Mouse (Mus musculus) intestine, embryonic 15.5 days (tissue): ENCODE measurements around the gene Dgcr6. TPM values are rescaled to one million over a fixed set of nuclear protein-coding genes. Genes with fewer than 3 reads are reported as not detected.
A peak's percentile ranks its signal among the peaks of the same experiment; 100 is the strongest.

Experiments used
- ATAC-seq: fragments of 200-750 bp; cut with Nextera tagmentation; 2 replicates; pipeline ENCODE4 v1.8.0; 2017; ENCODE audit warnings: moderate TSS enrichment, moderate library complexity
- H3K27ac ChIP-seq: fragments of 300-500 bp; sonication (generic); 2 replicates; pipeline ENCODE4 v1.5.1; 2015; ENCODE audit warnings: mild to moderate bottlenecking, inconsistent platforms
- H3K27me3 ChIP-seq: fragments of 300-500 bp; sonication (generic); replicated peaks from 2 replicates; pipeline ENCODE4 v1.6.1; 2015; ENCODE audit warnings: inconsistent platforms
- H3K36me3 ChIP-seq: fragments of 300-500 bp; sonication (generic); 2 replicates; pipeline ENCODE4 v1.6.1; 2015; ENCODE audit warnings: inconsistent platforms
- H3K4me1 ChIP-seq: fragments of 300-500 bp; sonication (generic); replicated peaks from 2 replicates; pipeline ENCODE4 v1.6.1; 2015; ENCODE audit warnings: inconsistent platforms
- H3K4me2 ChIP-seq: fragments of 300-500 bp; sonication (generic); replicated peaks from 2 replicates; pipeline ENCODE4 v1.6.1; 2015; ENCODE audit warnings: mild to moderate bottlenecking, inconsistent platforms
- H3K4me3 ChIP-seq: fragments of 300-500 bp; sonication (generic); replicated peaks from 2 replicates; pipeline ENCODE4 v1.5.1; 2015; ENCODE audit warnings: inconsistent platforms
- H3K9ac ChIP-seq: fragments of 300-500 bp; sonication (generic); 2 replicates; pipeline ENCODE4 v1.6.1; 2015; ENCODE audit warnings: inconsistent platforms
- H3K9me3 ChIP-seq: fragments of 300-500 bp; sonication (generic); 2 replicates; pipeline ENCODE4 v1.6.1; 2016; ENCODE audit warnings: inconsistent platforms
- WGBS: fragments of 180-500 bp; shearing (Covaris S2); methylation state at CpG from one replicate; pipeline ENCODE4 v1.1.7; 2015; 5-methylcytosine and 5-hydroxymethylcytosine counted together
- polyA plus RNA-seq: library from polyadenylated mRNA; unstranded; fragments of >200 nt; fragmentation: Nextera tagmentation; extraction: Ambion mirVana; gene quantifications from 2 replicates; pipeline ENCODE4 v1.2.1, GENCODE M21; 2015

The Dgcr6 gene
- polyA plus RNA-seq, 1 experiment from 2014 or later, result 75.7 TPM

GRCm38 (mm10) chr16:18102816-18103215 is 50.2 kb downstream of the Dgcr6 start:
- 72% methylated on average over 4 of the region's 4 CpGs for WGBS
- no peaks in the 10 kb centered on the region for H3K4me1 ChIP-seq

GRCm38 (mm10) chr16:18103366-18103765 is 50.7 kb downstream of the Dgcr6 start:
- no peak for ATAC-seq
- Histone ChIP-seq H3K27me3 (no peaks in the 10 kb centered on the region), H3K4me2 (no peak overlapping the region), H3K4me1 (no peaks in the 10 kb centered on the region), H3K27ac (no peak overlapping the region), H3K9ac (no peak overlapping the region), H3K4me3 (no peak overlapping the region), H3K9me3 (no peaks in the 10 kb centered on the region), H3K36me3 (no peaks in the 10 kb centered on the region)
- 69% methylated on average over 1 of the region's 1 CpGs for WGBS

More at GRCm38 (mm10) chr16:18102816-18103215, 50.2 kb downstream of the Dgcr6 start:
- Histone ChIP-seq H3K4me2 (no peak overlapping the region), H3K9ac (no peak overlapping the region), H3K27me3 (no peaks in the 10 kb centered on the region), H3K9me3 (no peaks in the 10 kb centered on the region), H3K4me3 (no peak overlapping the region), H3K27ac (no peak overlapping the region), H3K36me3 (no peaks in the 10 kb centered on the region)
- no peak for ATAC-seq

GRCm38 (mm10) chr16:18103808-18104207 is 51.1 kb downstream of the Dgcr6 start:
- 45% methylated on average over 6 of the region's 6 CpGs for WGBS
- no peak for ATAC-seq

GRCm38 (mm10) chr16:18108221-18108966 is 55.7 kb downstream of the Dgcr6 start:
- Histone ChIP-seq H3K4me3 (no peak overlapping the region), H3K4me2 (no peak overlapping the region), H3K9ac (no peak overlapping the region), H3K4me1 (no peaks in the 10 kb centered on the region), H3K27ac (no peak overlapping the region), H3K9me3 (no peaks in the 10 kb centered on the region), H3K36me3 (no peaks in the 10 kb centered on the region), H3K27me3 (no peaks in the 10 kb centered on the region)
- 57% methylated on average over 5 of the region's 5 CpGs for WGBS
- peak; percentile 80 for ATAC-seq

More at GRCm38 (mm10) chr16:18103808-18104207, 51.1 kb downstream of the Dgcr6 start:
- no peaks in the 10 kb centered on the region for H3K36me3 ChIP-seq
- H3K27me3 ChIP-seq, result no peaks in the 10 kb centered on the region
- H3K4me2 ChIP-seq, result no peak overlapping the region
- no peaks in the 10 kb centered on the region for H3K4me1 ChIP-seq
- no peak overlapping the region for H3K27ac ChIP-seq
- no peak overlapping the region for H3K9ac ChIP-seq
- no peak overlapping the region for H3K4me3 ChIP-seq
- H3K9me3 ChIP-seq, result no peaks in the 10 kb centered on the region

- WGBS, result 75% methylated on average over 7 of the region's 7 CpGs
- H3K4me2 ChIP-seq, result no peak overlapping the region
- no peak overlapping the region for H3K4me3 ChIP-seq
- no peaks in the 10 kb centered on the region for H3K36me3 ChIP-seq
- ATAC-seq, result no peak
- H3K27me3 ChIP-seq, result no peaks in the 10 kb centered on the region
- no peak overlapping the region for H3K27ac ChIP-seq
- no peaks in the 10 kb centered on the region for H3K9me3 ChIP-seq
- H3K9ac ChIP-seq, result no peak overlapping the region
- H3K4me1 ChIP-seq, result no peaks in the 10 kb centered on the region
These were observed 58.4 kb downstream of the Dgcr6 start for GRCm38 (mm10) chr16:18111042-18111441.

GRCm38 (mm10) chr16:18116467-18116866 is 63.8 kb downstream of the Dgcr6 start:
- no peak for ATAC-seq
- H3K27ac ChIP-seq, result no peak overlapping the region
- no peaks in the 10 kb centered on the region for H3K36me3 ChIP-seq
- H3K27me3 ChIP-seq, result no peaks in the 10 kb centered on the region
- no peak overlapping the region for H3K4me3 ChIP-seq
- WGBS, result 84% methylated on average over 4 of the region's 4 CpGs
- no peaks in the 10 kb centered on the region for H3K9me3 ChIP-seq
- H3K4me2 ChIP-seq, result no peak overlapping the region
- H3K9ac ChIP-seq, result no peak overlapping the region
- no peaks in the 10 kb centered on the region for H3K4me1 ChIP-seq

GRCm38 (mm10) chr16:18118285-18118684 is 65.6 kb downstream of the Dgcr6 start:
- H3K36me3 ChIP-seq, result no peaks in the 10 kb centered on the region
- H3K4me2 ChIP-seq, result no peak overlapping the region
- H3K27ac ChIP-seq, result no peak overlapping the region
- no peaks in the 10 kb centered on the region for H3K4me1 ChIP-seq
- no peak overlapping the region for H3K4me3 ChIP-seq
- 77% methylated on average over 3 of the region's 3 CpGs for WGBS
- ATAC-seq, result no peak
- no peaks in the 10 kb centered on the region for H3K9me3 ChIP-seq
- no peaks in the 10 kb centered on the region for H3K27me3 ChIP-seq
- no peak overlapping the region for H3K9ac ChIP-seq

- Histone ChIP-seq H3K36me3 (no peaks in the 10 kb centered on the region), H3K27me3 (no peaks in the 10 kb centered on the region), H3K4me1 (no peaks in the 10 kb centered on the region), H3K9ac (no peak overlapping the region), H3K4me3 (no peak overlapping the region), H3K9me3 (no peaks in the 10 kb centered on the region), H3K27ac (no peak overlapping the region), H3K4me2 (no peak overlapping the region)
- 26% methylated on average over 8 of the region's 8 CpGs for WGBS
- peak; percentile 70; the same call in 1 of the 2 replicates for ATAC-seq
These were observed 66.5 kb downstream of the Dgcr6 start for GRCm38 (mm10) chr16:18119031-18119730.

Other genes with a start within 250 kb of the Dgcr6 start
- not detected in 2 replicates for gene B830017H08Rik, start 219.7 kb upstream of the Dgcr6 start, polyA plus RNA-seq
- gene Car15, start 214.5 kb upstream of the Dgcr6 start, polyA plus RNA-seq, result 2.0 and 3.1 TPM in 2 replicates
- 0.18 and 0.27 TPM in 2 replicates for gene Gm20518, start 161.2 kb upstream of the Dgcr6 start, polyA plus RNA-seq
- 0.08 TPM in 1 of 2 replicates, not detected in the other for gene Tssk1, start 158.6 kb upstream of the Dgcr6 start, polyA plus RNA-seq
- 68.2 and 70.7 TPM in 2 replicates for gene Dgcr2, start 154.3 kb upstream of the Dgcr6 start, polyA plus RNA-seq
- gene Tssk2, start 154.2 kb upstream of the Dgcr6 start, polyA plus RNA-seq, result not detected in 2 replicates
- 29.7 and 29.8 TPM in 2 replicates for gene Ess2, start 141.5 kb upstream of the Dgcr6 start, polyA plus RNA-seq
- 0.14 TPM in 1 of 2 replicates, not detected in the other for gene Gsc2, start 137.8 kb upstream of the Dgcr6 start, polyA plus RNA-seq
- gene Slc25a1, start 124.6 kb upstream of the Dgcr6 start, polyA plus RNA-seq, result 201 and 221 TPM in 2 replicates
- 0.37 TPM in 1 of 2 replicates, not detected in the other for gene Vpreb2, start 72.4 kb upstream of the Dgcr6 start, polyA plus RNA-seq
- gene Prodh, start 37.3 kb downstream of the Dgcr6 start, polyA plus RNA-seq, result 15.0 and 19.9 TPM in 2 replicates
- gene Rtn4r, start 74.8 kb downstream of the Dgcr6 start, polyA plus RNA-seq, result 4.1 and 4.7 TPM in 2 replicates
- not detected in 2 replicates for gene Ccdc188, start 165.0 kb downstream of the Dgcr6 start, polyA plus RNA-seq
- gene Zdhhc8, start 182.3 kb downstream of the Dgcr6 start, polyA plus RNA-seq, result 11.5 and 11.6 TPM in 2 replicates
- gene Trmt2a, start 195.8 kb downstream of the Dgcr6 start, polyA plus RNA-seq, result 102 and 107 TPM in 2 replicates
- gene Ranbp1, start 195.9 kb downstream of the Dgcr6 start, polyA plus RNA-seq, result 535 and 668 TPM in 2 replicates
- 3.3 TPM in 1 of 2 replicates, not detected in the other for gene Gm49776, start 205.5 kb downstream of the Dgcr6 start, polyA plus RNA-seq
- 21.4 and 24.8 TPM in 2 replicates for gene Dgcr8, start 236.4 kb downstream of the Dgcr6 start, polyA plus RNA-seq